Mouse (Mus musculus) embryo, embryonic 9.5 days (tissue): Measurements from ENCODE around the gene Ifitm7.

Experiments
- DNase-seq: peaks from one replicate; pipeline ENCODE4 v3.0.0-alpha.2; 2017; ENCODE audit errors: extremely low spot score

Gene Ifitm7

GRCm38 (mm10) chr16:13986574-13987478 lies at the start of gene Ifitm7, which contains the start of gene 2900011O08Rik:
TSS of gene Ifitm7 (minus strand) at chr16:13986888.
TSS of gene 2900011O08Rik (plus strand) at chr16:13986604.
- peak; percentile 56 for DNase-seq

GRCm38 (mm10) chr16:14033076-14033475 lies 46.4 kb upstream of the Ifitm7 start:
- DNase-seq, result no peak

- DNase-seq, result no peak
Observed at GRCm38 (mm10) chr16:14030650-14031049, 44.0 kb upstream of the Ifitm7 start.

- DNase-seq, result no peak
Observed at GRCm38 (mm10) chr16:14029851-14030250, 43.2 kb upstream of the Ifitm7 start.

GRCm38 (mm10) chr16:14029072-14029471 lies 42.4 kb upstream of the Ifitm7 start:
- no peak for DNase-seq

- DNase-seq, result no peak
Observed at GRCm38 (mm10) chr16:14025091-14025990, 38.7 kb upstream of the Ifitm7 start.

GRCm38 (mm10) chr16:14021166-14021822 lies 34.6 kb upstream of the Ifitm7 start:
- no peak for DNase-seq

- DNase-seq, result no peak
Observed at GRCm38 (mm10) chr16:14017306-14017705, 30.6 kb upstream of the Ifitm7 start.

- DNase-seq, result no peak
Observed at GRCm38 (mm10) chr16:14009966-14010365, 23.3 kb upstream of the Ifitm7 start.

- no peak for DNase-seq
Observed at GRCm38 (mm10) chr16:14008708-14009107, 22.0 kb upstream of the Ifitm7 start.

- DNase-seq, result no peak
Observed at GRCm38 (mm10) chr16:14008081-14008480, 21.4 kb upstream of the Ifitm7 start.

- DNase-seq, result no peak
Observed at GRCm38 (mm10) chr16:14005266-14005665, 18.6 kb upstream of the Ifitm7 start.

GRCm38 (mm10) chr16:14004726-14005125 lies 18.0 kb upstream of the Ifitm7 start:
- DNase-seq, result no peak

GRCm38 (mm10) chr16:14004170-14004569 lies 17.5 kb upstream of the Ifitm7 start:
- no peak for DNase-seq

GRCm38 (mm10) chr16:14003386-14004130 lies 16.9 kb upstream of the Ifitm7 start:
- DNase-seq, result no peak

- no peak for DNase-seq
Observed at GRCm38 (mm10) chr16:13994502-13994901, 7.8 kb upstream of the Ifitm7 start.

GRCm38 (mm10) chr16:13994076-13994475 lies 7.4 kb upstream of the Ifitm7 start:
- no peak for DNase-seq

GRCm38 (mm10) chr16:13992518-13993248 lies 6.0 kb upstream of the Ifitm7 start:
- no peak for DNase-seq

- DNase-seq, result no peak
Observed at GRCm38 (mm10) chr16:13986197-13986573, 503 bp downstream of the Ifitm7 start.

- DNase-seq, result no peak
Observed at GRCm38 (mm10) chr16:13983161-13983560, 3.5 kb downstream of the Ifitm7 start.
